Mouse (Mus musculus): ENCODE data around the gene Fabp3.

GRCm38 (mm10) chr4:130270611-130271347 lies 37.6 kb upstream of the Fabp3 start:
- TF ChIP-seq POLR2A (IDR thresholded peaks at IDR 0.05; ENCODE audit: extremely low read depth, insufficient read depth, low read length): no peak
- TF ChIP-seq CTCF (IDR thresholded peaks at IDR 0.05; ENCODE audit: low read depth, low read length): no peak
